Mouse (Mus musculus) embryonic facial prominence, embryonic 12.5 days (tissue): ENCODE results near the gene Rbm8a2. TPM values are rescaled to one million over a fixed set of nuclear protein-coding genes. Genes with fewer than 3 reads are reported as not detected.
A peak's percentile ranks its signal among the peaks of the same experiment; 100 is the strongest.

Experiments used
- ATAC-seq: fragments of 200-750 bp; cut with Nextera tagmentation; 2 replicates; pipeline ENCODE4 v1.8.0; 2017; ENCODE audit not compliant: insufficient number of reproducible peaks, insufficient read depth, low FRiP score, low TSS enrichment
- H3K27ac ChIP-seq: fragments of 300-500 bp; sonication (generic); 2 replicates; pipeline ENCODE4 v1.5.1; 2016; ENCODE audit warnings: mild to moderate bottlenecking
- H3K27me3 ChIP-seq: fragments of 300-500 bp; sonication (generic); 2 replicates; pipeline ENCODE4 v1.6.1; 2016; ENCODE audit warnings: mild to moderate bottlenecking, moderate library complexity
- H3K36me3 ChIP-seq: fragments of 300-500 bp; sonication (generic); 2 replicates; pipeline ENCODE4 v1.6.1; 2016; ENCODE audit warnings: mild to moderate bottlenecking
- H3K4me1 ChIP-seq: fragments of 300-500 bp; sonication (generic); 2 replicates; pipeline ENCODE4 v1.6.1; 2016
- H3K4me2 ChIP-seq: fragments of 300-500 bp; sonication (generic); replicated peaks from 2 replicates; pipeline ENCODE4 v1.6.1; 2016; ENCODE audit warnings: mild to moderate bottlenecking, moderate library complexity
- H3K4me3 ChIP-seq: fragments of 300-500 bp; sonication (generic); 2 replicates; pipeline ENCODE4 v1.5.1; 2016; ENCODE audit warnings: mild to moderate bottlenecking
- H3K9ac ChIP-seq: fragments of 300-500 bp; sonication (generic); 2 replicates; pipeline ENCODE4 v1.6.1; 2016; ENCODE audit warnings: mild to moderate bottlenecking, moderate library complexity
- H3K9me3 ChIP-seq: fragments of 300-500 bp; sonication (generic); 2 replicates; pipeline ENCODE4 v1.6.1; 2016; ENCODE audit warnings: mild to moderate bottlenecking, moderate library complexity
- WGBS: fragments of 180-500 bp; shearing (Covaris S2); methylation state at CpG from one replicate; pipeline ENCODE4 v1.1.7; 2016; 5-methylcytosine and 5-hydroxymethylcytosine counted together
- polyA plus RNA-seq: library from polyadenylated mRNA; unstranded; fragments of >200 nt; fragmentation: Nextera tagmentation; extraction: Ambion mirVana; gene quantifications from 2 replicates; pipeline ENCODE4 v1.2.1, GENCODE M21; 2016

Gene Rbm8a2
- polyA plus RNA-seq, 1 experiment from 2014 or later = 1.1 TPM

- no peaks in the 10 kb centered on the region for H3K27me3 ChIP-seq
- H3K9me3 ChIP-seq = no peaks in the 10 kb centered on the region
- H3K4me1 ChIP-seq = no peaks in the 10 kb centered on the region
- ATAC-seq = no peak
- H3K36me3 ChIP-seq = no peaks in the 10 kb centered on the region
- H3K4me3 ChIP-seq = no peak overlapping the region
- H3K4me2 ChIP-seq = no peak overlapping the region
- 90% methylated on average over 5 of the region's 5 CpGs for WGBS
- no peak overlapping the region for H3K9ac ChIP-seq
- H3K27ac ChIP-seq = no peak overlapping the region
Measured at GRCm38 (mm10) chr1:175988448-175988847, 9.5 kb upstream of the Rbm8a2 start.

DNA sequence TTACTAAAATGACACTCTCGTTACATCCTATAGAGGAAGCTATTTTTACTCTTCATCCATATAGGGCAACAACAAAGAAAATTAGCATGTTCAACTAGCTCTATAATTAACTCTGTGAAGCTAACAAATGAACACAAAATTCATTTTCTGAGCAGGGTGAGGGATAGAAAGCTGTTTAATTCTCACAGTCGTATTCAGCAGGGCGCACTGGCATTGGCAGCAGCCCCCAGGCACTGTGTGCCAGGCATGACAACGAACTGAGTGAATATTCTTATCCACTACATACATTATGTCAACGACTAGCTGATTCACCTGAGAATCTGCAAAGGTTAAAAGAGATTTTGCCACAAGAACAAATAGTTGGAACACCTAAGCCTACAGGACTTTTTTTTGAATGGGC lies 8.2 kb downstream of the Rbm8a2 start:
- H3K9me3 ChIP-seq = no peaks in the 10 kb centered on the region
- H3K9ac ChIP-seq = no peak overlapping the region
- ATAC-seq = no peak
- no peaks in the 10 kb centered on the region for H3K4me1 ChIP-seq
- H3K27me3 ChIP-seq = no peaks in the 10 kb centered on the region
- H3K4me3 ChIP-seq = no peak overlapping the region
- no peaks in the 10 kb centered on the region for H3K36me3 ChIP-seq
- WGBS = 76% methylated on average over 5 of the region's 5 CpGs
- H3K27ac ChIP-seq = no peak overlapping the region
- no peak overlapping the region for H3K4me2 ChIP-seq

DNA sequence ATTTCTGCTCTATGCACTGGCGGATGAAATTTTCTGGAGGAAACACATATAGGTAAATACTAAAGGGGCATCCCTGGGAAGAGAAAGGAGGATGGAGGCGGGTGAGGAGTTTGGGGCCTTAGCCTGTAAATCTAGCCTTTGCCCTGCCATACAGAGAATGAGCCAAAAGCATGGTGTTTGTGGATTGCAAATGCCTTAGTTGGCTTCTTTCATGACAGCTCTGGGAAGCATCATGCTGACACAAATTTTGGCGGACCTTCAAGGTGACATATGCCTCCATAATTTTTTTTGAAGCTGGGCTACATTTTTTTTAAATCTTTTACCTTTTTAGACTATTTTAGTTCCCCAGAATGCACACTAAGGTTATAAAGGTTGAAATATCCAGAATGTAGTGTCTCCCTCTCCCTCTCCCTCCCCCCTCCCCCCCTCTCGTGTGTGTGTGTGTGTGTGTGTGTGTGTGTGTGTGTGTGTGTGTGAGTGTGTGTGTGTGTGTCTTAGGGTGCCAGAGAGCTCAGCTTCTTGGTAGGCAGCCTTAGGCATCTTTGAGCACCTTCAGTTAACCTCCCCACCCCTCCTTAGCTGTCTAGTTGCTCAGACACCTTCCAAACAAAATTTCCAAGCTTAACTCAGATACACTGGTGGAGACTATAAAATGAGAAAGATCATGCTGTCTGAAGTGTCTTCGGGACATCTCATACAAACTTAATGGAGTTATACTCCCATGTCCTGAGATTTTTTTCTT lies 11.7 kb downstream of the Rbm8a2 start:
- ATAC-seq = no peak

GRCm38 (mm10) chr1:175961786-175962185 lies 17.1 kb downstream of the Rbm8a2 start:
- Histone ChIP-seq H3K36me3 (no peaks in the 10 kb centered on the region), H3K9me3 (no peaks in the 10 kb centered on the region), H3K4me1 (no peaks in the 10 kb centered on the region), H3K27ac (no peak overlapping the region), H3K4me3 (no peak overlapping the region), H3K9ac (no peak overlapping the region), H3K27me3 (no peaks in the 10 kb centered on the region), H3K4me2 (no peak overlapping the region)
- no peak for ATAC-seq
- 83% methylated on average over 2 of the region's 2 CpGs for WGBS

More for the DNA sequence above, 11.7 kb downstream of the Rbm8a2 start:
- Histone ChIP-seq H3K27me3 (no peaks in the 10 kb centered on the region), H3K4me3 (no peak overlapping the region), H3K9me3 (no peaks in the 10 kb centered on the region), H3K36me3 (no peaks in the 10 kb centered on the region), H3K4me1 (no peaks in the 10 kb centered on the region), H3K9ac (no peak overlapping the region), H3K4me2 (no peak overlapping the region), H3K27ac (no peak overlapping the region)
- 91% methylated on average over 4 of the region's 5 CpGs for WGBS

- WGBS = 83% methylated on average over 2 of the region's 2 CpGs
- Histone ChIP-seq H3K27ac (no peak overlapping the region), H3K4me2 (no peak overlapping the region), H3K9me3 (no peaks in the 10 kb centered on the region), H3K9ac (no peak overlapping the region), H3K36me3 (no peaks in the 10 kb centered on the region), H3K4me3 (no peak overlapping the region), H3K27me3 (no peaks in the 10 kb centered on the region), H3K4me1 (no peaks in the 10 kb centered on the region)
- ATAC-seq = no peak
Measured at GRCm38 (mm10) chr1:175950851-175951250, 28.1 kb downstream of the Rbm8a2 start.

- Histone ChIP-seq H3K4me1 (no peaks in the 10 kb centered on the region), H3K9ac (no peak overlapping the region), H3K36me3 (no peaks in the 10 kb centered on the region), H3K4me2 (no peak overlapping the region), H3K27me3 (no peaks in the 10 kb centered on the region), H3K27ac (no peak overlapping the region), H3K4me3 (no peak overlapping the region), H3K9me3 (no peaks in the 10 kb centered on the region)
- ATAC-seq = no peak
- WGBS = 30% methylated on average over 3 of the region's 3 CpGs
Measured at GRCm38 (mm10) chr1:175950421-175950820, 28.5 kb downstream of the Rbm8a2 start.

DNA sequence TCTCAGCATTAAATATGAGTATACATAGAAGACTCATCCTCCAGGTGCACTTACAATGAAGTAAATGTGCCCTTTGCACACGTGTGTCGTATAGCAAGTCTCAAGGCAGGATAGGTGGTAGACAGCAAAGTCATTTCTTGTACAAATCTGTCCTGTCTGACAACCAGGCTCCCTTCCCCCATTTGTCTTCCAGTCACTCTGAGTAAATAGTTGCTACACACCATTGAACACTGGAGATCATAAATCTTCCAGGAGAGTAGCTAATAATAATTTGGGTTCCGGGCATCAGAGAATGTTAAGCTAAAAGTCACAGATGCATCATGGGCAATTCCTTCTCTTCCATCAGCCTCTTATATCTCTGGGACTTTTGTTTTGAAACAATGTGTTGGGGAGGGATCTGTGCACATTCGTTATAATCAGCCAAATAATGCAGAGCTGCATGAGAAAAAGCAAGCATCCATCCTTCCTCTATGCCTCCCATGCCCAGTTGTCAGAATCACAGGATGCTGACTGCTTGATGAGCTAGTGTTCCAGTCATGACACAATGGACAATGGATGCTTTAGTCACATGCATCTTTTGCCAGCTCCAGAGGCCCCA lies 32.1 kb downstream of the Rbm8a2 start:
- Histone ChIP-seq H3K9ac (no peak overlapping the region), H3K27ac (no peak overlapping the region), H3K36me3 (no peaks in the 10 kb centered on the region), H3K4me2 (no peak overlapping the region), H3K4me1 (no peaks in the 10 kb centered on the region), H3K27me3 (no peaks in the 10 kb centered on the region), H3K9me3 (no peaks in the 10 kb centered on the region), H3K4me3 (no peak overlapping the region)
- no peak for ATAC-seq
- 77% methylated on average over 4 of the region's 4 CpGs for WGBS

- Histone ChIP-seq H3K9ac (no peak overlapping the region), H3K4me1 (no peaks in the 10 kb centered on the region), H3K4me3 (no peak overlapping the region), H3K36me3 (no peaks in the 10 kb centered on the region), H3K27me3 (no peaks in the 10 kb centered on the region), H3K27ac (no peak overlapping the region), H3K4me2 (no peak overlapping the region), H3K9me3 (no peaks in the 10 kb centered on the region)
- 93% methylated on average over 7 of the region's 7 CpGs for WGBS
- no peak for ATAC-seq
Measured at GRCm38 (mm10) chr1:175943168-175943567, 35.7 kb downstream of the Rbm8a2 start.

- H3K27me3 ChIP-seq = no peaks in the 10 kb centered on the region
- no peaks in the 10 kb centered on the region for H3K36me3 ChIP-seq
- H3K9ac ChIP-seq = no peak overlapping the region
- no peak overlapping the region for H3K27ac ChIP-seq
- no peak for ATAC-seq
- H3K4me1 ChIP-seq = no peaks in the 10 kb centered on the region
- no peaks in the 10 kb centered on the region for H3K9me3 ChIP-seq
- H3K4me2 ChIP-seq = no peak overlapping the region
- WGBS = 83% methylated on average over 3 of the region's 3 CpGs
- no peak overlapping the region for H3K4me3 ChIP-seq
Measured at GRCm38 (mm10) chr1:175938731-175939130, 40.2 kb downstream of the Rbm8a2 start.

GRCm38 (mm10) chr1:175936282-175936737 lies 42.6 kb downstream of the Rbm8a2 start:
- Histone ChIP-seq H3K36me3 (no peaks in the 10 kb centered on the region), H3K4me3 (no peak overlapping the region), H3K27ac (no peak overlapping the region), H3K4me2 (peak overlapping the region; percentile 39), H3K4me1 (no peaks in the 10 kb centered on the region), H3K9ac (no peak overlapping the region; the same call in 1 of the 2 replicates), H3K9me3 (no peaks in the 10 kb centered on the region), H3K27me3 (no peaks in the 10 kb centered on the region)
- WGBS = 12% methylated on average over 11 of the region's 11 CpGs
- ATAC-seq = peak; percentile 80

GRCm38 (mm10) chr1:175931391-175931790 lies 47.5 kb downstream of the Rbm8a2 start:
- H3K4me1 ChIP-seq = no peaks in the 10 kb centered on the region
- H3K27me3 ChIP-seq = no peaks in the 10 kb centered on the region
- no peaks in the 10 kb centered on the region for H3K9me3 ChIP-seq
- 92% methylated on average over 5 of the region's 5 CpGs for WGBS
- no peak overlapping the region for H3K27ac ChIP-seq
- no peaks in the 10 kb centered on the region for H3K36me3 ChIP-seq
- no peak overlapping the region for H3K4me2 ChIP-seq
- no peak overlapping the region for H3K4me3 ChIP-seq
- no peak overlapping the region for H3K9ac ChIP-seq
- no peak for ATAC-seq
